Mouse (Mus musculus): Measurements from ENCODE around the gene Relt.

Relt gene

GRCm38 (mm10) chr7:100845026-100845400 is 18.2 kb downstream of the Relt start:
- in situ Hi-C loops (cut with MseI, MboI): no loop called here

DNA sequence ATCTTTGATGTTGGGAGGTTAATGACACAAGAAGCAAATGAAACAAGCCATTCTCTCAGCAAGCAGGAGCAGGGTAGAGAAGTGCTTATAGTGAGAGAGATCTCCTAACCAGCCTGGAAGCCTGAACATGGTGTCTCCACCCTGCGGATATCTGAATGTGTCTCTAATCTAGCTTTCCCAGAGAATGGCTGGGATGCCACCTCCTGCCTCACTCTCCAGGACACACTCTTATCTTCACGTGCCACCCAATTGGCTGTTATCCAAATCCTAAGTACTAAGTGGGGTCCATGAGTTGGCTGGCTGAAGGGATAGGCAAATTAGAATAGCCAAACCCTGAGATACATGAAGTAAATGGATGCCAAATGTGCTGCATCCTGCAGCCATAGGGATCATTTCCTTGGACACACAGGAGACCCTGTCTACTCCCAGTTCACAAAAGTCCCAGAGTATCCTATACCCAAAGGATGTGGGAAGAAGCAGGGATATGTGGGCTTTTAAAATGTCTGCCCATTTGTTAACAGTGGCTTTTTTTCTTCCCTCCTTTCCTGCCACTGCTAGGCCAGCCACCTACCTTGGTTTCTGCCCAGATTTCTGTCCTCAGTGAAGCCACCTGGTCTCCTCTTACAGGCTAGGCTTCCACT is 18.7 kb downstream of the Relt start:
- in situ Hi-C loops (cut with MseI, MboI): no loop called here

- in situ Hi-C loops (cut with MseI, MboI): no loop called here
Observed at GRCm38 (mm10) chr7:100843866-100844265, 19.4 kb downstream of the Relt start.

DNA sequence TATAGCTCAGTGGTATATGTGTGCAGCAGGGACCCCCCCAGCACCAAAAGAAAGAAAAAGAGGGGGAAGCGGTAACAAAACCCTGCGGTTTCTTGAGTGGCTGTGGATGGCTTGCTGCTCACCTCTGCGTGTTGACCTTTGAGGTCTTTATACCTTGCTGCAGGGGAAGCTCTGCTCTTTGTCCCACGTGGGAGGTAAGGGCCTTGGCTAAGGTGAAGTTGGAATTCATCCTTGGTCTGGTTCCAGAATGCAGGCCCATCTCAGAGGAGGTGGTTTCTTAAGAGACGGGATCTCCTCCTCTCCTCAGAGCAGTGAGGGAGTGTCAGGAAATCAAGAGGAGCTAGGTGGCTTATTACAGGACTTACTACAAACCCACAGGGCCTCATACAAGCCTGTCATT is 21.1 kb downstream of the Relt start:
- in situ Hi-C loops (cut with MseI, MboI): no loop called here

GRCm38 (mm10) chr7:100841608-100842007 is 21.6 kb downstream of the Relt start:
- in situ Hi-C loops (cut with MseI, MboI): no loop called here

- in situ Hi-C loops (cut with MseI, MboI): no loop called here
Observed at GRCm38 (mm10) chr7:100840906-100841305, 22.3 kb downstream of the Relt start.

DNA sequence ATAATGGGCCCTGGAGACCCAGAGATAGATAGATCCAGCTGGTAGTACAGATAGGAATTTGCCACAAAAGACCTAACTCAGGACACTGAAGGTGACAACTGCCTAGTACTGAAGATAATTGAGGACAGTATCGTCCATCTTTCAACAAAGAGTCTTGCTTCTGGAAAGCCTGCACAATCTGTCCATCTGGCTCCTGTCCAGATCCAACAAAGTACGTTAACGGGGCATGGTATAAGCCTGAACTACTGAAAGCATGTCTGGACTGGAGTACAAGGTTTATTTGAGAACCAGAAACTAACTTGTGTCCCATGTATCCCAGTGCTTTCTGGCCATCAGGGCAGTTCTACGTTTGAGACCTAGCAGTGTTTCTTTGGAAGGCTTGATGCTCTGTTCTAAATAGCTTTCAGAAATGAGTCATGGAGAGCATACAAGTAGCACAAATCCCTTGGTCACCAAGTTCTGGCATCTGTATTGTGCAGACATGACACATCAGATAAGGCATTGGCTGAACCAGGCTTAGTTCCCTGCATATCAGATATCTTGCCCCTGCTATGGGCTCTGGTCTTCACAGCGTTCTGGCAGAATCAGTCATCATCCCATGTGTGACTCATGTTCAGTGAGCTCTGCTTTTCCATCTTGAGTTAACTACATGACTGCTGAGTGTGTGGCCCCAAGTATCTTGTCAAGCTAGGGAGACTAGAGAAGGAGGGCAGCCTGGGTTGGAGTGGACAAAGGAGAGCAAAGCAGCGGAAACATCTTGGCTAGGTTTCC is 23.4 kb downstream of the Relt start:
- in situ Hi-C loops (cut with MseI, MboI): no loop called here

DNA sequence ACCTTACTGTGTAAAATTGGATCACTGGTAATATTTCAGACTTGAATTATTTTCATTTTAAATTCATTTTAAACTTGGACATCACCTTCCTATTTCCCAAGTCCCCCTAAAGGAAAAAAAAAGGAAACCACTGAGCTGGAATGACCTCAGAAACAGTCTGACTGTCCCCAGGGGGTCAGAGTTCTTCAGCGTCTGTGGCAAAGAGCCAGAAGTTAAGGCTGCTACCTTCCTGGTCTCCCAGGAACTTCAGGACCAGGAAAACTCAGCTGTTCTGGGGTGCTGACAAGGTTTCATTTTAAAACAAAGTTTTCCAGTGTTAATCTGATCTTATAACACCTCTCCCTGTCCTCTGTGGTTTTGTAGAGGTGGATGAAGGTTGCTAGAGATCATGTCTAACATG is 25.5 kb downstream of the Relt start:
- in situ Hi-C loops (cut with MseI, MboI): no loop called here

GRCm38 (mm10) chr7:100836657-100837056 is 26.6 kb downstream of the Relt start:
- in situ Hi-C loops (cut with MseI, MboI): no loop called here

GRCm38 (mm10) chr7:100835711-100836110 is 27.5 kb downstream of the Relt start:
- in situ Hi-C loops (cut with MseI, MboI): no loop called here

DNA sequence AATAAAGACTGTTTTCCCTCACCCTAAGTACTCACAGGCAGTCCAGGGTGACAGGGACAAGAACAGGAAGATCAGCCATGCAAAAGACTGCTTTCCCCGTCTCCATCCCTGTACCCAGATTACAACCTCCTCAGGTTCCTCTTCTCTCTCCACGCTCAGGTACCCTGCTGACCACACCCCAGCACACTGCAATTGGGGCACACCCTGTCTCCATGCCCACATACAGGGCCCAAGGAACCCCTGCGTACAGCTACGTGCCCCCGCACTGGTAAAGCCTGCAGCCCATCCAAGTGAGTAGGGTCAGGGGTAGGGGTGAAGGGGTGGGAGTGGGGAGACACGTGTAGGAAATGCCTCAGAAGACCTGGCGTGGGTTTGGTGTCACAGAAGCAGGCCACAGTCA is 28.1 kb downstream of the Relt start:
- in situ Hi-C loops (cut with MseI, MboI): no loop called here

DNA sequence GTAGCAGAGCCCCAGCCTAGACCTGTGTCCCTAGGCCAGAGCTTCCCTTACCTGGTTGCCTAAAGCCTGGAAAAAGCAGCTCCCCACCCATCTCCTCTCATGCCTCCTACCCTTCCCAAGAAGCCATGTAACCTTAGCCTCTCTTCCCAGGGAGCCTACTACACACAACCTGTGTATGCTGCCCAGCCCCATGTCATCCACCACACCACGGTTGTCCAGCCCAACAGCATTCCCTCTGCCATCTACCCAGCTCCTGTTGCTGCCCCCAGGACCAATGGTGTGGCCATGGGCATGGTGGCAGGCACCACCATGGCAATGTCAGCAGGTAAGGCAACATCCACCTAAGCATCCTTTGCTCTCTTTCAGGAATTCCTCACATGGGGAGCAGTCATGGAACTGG is 29.4 kb downstream of the Relt start:
- in situ Hi-C loops (cut with MseI, MboI): no loop called here

- in situ Hi-C loops (cut with MseI, MboI): no loop called here
Observed at GRCm38 (mm10) chr7:100828549-100828948, 34.7 kb downstream of the Relt start.

DNA sequence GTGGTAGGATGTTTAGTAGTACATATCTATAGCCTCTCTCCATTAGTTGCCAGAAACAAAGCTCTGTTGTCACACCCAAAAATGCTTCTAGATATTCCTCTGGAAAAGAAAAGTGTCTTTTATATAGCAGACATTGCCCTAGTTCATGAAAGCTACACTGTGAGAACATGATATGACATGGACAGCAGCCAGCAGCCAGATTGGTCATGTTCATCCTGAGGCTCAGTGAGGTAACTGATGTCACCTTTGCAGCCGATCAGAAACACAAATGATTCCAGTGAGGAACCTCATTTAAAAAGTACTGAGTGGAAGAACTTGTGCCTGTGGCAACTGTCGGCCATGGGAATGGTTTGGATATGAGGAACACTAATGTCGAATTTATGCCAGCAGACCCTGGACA is 38.6 kb downstream of the Relt start:
- in situ Hi-C loops (cut with MseI, MboI): no loop called here

GRCm38 (mm10) chr7:100818401-100819064 is 44.7 kb downstream of the Relt start:
- in situ Hi-C loops (cut with MseI, MboI): no loop called here

GRCm38 (mm10) chr7:100817442-100817760 is 45.8 kb downstream of the Relt start:
- in situ Hi-C loops (cut with MseI, MboI): no loop called here

- in situ Hi-C loops (cut with MseI, MboI): no loop called here
Observed at GRCm38 (mm10) chr7:100816759-100817441, 46.3 kb downstream of the Relt start.

- in situ Hi-C loops (cut with MseI, MboI): no loop called here
Observed at GRCm38 (mm10) chr7:100815900-100816570, 47.2 kb downstream of the Relt start.

GRCm38 (mm10) chr7:100812641-100813040 is 50.6 kb downstream of the Relt start:
- in situ Hi-C loops (cut with MseI, MboI): no loop called here

GRCm38 (mm10) chr7:100811912-100812311 is 51.3 kb downstream of the Relt start:
- in situ Hi-C loops (cut with MseI, MboI): no loop called here

GRCm38 (mm10) chr7:100805391-100805790 is 57.9 kb downstream of the Relt start:
- in situ Hi-C loops (cut with MseI, MboI): no loop called here

GRCm38 (mm10) chr7:100798810-100799209 is 64.4 kb downstream of the Relt start:
- in situ Hi-C loops (cut with MseI, MboI): no loop called here
